Mouse (Mus musculus) thymus, postnatal 36 days (tissue): Measurements from ENCODE around the gene Sfxn1.

Experiments used
- DNase-seq, 2 experiments: peaks; one replicate each; pipeline ENCODE4 v3.0.0; 2022; ENCODE audit warnings: mixed read lengths in 2 of 2

The Sfxn1 gene

GRCm38 (mm10) chr13:54143788-54144187 is 72.1 kb downstream of the Sfxn1 start:
- no peak for DNase-seq

DNA sequence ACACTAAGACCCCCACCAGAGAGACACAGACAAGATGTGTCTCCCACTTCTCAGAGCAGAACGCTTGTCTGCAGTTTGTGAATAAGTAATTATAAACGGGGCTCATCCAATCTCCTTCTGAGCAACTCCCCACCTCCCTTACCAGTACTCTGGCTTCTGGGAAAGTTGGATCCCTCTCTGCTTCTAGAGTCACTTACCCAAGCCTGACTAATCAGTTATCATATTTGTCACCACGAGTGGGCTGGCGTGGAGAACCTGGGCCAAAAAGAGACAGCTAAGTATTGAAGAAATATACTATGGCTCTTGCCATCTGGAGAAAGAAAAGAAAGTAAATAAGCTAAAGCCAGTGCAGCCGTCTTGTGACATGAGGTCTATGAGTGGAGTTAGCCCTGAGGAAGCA is 73.0 kb downstream of the Sfxn1 start:
- DNase-seq, result no peak

DNA sequence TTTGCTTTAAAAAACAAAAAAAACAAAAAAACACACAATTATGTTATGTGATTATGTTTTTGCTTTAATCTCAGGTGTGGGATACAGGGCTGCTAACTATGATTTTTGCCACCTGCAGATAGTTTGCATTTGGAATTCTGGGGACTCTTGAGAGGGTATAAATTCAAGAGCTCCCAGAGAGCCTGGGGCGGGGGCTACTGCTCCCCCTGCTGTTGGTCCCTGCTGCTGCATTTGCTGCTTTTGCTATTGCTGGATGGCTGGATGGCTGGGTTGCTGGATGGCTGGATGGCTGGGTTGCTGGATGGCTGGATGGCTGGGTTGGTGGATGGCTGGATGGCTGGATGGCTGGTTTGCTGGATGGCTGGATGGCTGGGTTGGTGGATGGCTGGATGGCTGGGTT is 75.7 kb downstream of the Sfxn1 start:
- DNase-seq, result peak in 1 of 2 experiments; percentile 5

DNA sequence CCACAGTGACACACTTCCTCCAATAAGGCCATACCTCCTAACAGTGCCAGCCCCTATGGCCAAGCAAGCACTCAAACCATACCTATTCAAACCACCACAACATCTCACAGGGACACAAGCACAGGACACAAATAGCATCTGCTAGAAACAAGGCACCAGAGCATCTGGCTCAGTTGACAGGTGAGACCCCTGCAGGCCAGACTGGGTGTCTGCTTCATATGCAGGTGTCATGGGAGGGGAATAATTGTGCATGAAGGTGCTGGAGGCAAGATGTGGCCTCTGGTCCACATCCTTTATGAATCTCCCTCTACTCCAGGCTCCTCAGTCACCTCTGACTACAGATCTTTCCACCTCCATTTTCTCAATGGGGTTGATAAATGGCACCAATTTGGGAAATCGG is 80.8 kb downstream of the Sfxn1 start:
- DNase-seq, result no peak

DNA sequence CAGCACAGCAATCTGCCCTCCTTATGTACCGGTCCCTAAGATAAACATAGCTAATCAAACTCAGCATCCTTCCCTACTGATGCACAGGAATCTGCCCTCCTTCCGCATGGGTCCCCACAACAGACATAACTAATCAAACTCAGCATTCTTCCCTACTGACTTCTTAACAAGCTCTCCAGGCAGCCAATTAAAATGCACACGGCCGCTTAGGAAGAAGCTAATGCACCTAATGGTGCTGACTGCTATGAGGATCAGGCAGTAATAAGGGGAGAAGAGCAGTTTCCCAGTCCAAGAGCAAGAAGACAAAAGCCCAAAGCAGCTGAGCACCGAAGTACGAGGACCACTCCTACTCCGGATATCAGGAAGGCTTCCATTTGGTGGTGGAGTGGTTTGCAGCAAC is 81.2 kb downstream of the Sfxn1 start:
- no peak for DNase-seq

GRCm38 (mm10) chr13:54153672-54154218 is 82.1 kb downstream of the Sfxn1 start:
- DNase-seq, result no peak

GRCm38 (mm10) chr13:54155822-54156221 is 84.2 kb downstream of the Sfxn1 start:
- DNase-seq, result no peak
